Mouse (Mus musculus) thymus, adult 2 months (tissue): ENCODE data around the gene Disp1.

Source experiments
- CTCF ChIP-seq: fragments of 200-500 bp; IDR thresholded peaks from 2 replicates; pipeline ENCODE4 v1.5.1; 2012; ENCODE audit warnings: mild to moderate bottlenecking, control low read depth, low read length, moderate library complexity, borderline replicate concordance; ENCODE audit not compliant: control insufficient read depth, poor library complexity, insufficient read depth; ENCODE audit errors: extremely low read depth
- POLR2A ChIP-seq: fragments of 200-500 bp; IDR thresholded peaks from 2 replicates; pipeline ENCODE4 v1.6.1; 2012; ENCODE audit warnings: mild to moderate bottlenecking, low read length, control low read depth, moderate library complexity; ENCODE audit not compliant: control insufficient read depth, poor library complexity, insufficient read depth; ENCODE audit errors: extremely low read depth

DNA sequence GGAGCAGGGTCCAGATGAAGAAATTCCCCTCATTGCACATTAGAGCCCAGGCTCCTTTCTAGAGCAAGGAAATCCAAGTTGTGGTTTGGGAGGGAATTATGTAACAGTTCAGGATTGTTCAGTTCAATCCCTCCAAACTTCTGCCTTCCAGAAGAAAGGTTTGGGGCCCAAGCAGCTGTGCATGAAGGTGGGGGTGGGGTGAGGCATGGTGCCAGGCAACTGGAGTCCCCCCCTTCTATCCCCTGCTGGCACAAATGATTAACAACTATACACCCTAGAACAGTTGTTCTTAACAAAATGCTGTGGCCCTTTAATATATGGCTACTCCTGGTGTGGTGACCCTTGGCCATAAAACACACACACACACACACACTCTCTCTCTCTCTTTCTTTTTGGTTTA lies 140.2 kb downstream of the Disp1 start:
- no peak for TF ChIP-seq CTCF
- no peak for TF ChIP-seq POLR2A
